Mouse (Mus musculus): ENCODE measurements around the gene Sdhaf1. TPM values are rescaled to one million over a fixed set of nuclear protein-coding genes. Genes with fewer than 3 reads are reported as not detected.

Sdhaf1 gene
- 19.3 and 22.5 TPM in 2 replicates for polyA plus RNA-seq (2016; fragmentation: Nextera tagmentation; extraction: Ambion mirVana)

DNA sequence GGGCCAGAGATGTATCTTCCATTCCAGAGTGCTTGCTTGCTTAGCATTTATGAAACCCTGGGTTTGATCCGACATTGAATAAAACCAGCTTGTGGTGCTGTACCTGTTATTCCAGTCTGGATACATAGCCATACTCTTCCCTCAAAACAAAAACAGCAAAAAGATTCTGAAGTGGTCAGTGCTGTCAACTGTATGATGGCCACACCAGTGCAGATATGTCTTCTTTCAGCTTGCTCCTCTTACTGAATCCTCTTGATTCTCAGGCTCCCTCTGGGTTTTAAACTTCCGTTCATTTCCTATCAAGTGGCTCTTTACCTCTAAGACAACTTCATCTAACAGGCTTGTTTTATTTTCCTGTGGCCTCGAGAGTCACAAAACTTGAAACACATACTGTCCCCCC lies at the start of gene Sdhaf1:
TSS of gene Sdhaf1 (minus strand) at position 101 of the 400 bp plus-strand sequence.
- H3K27me3 ChIP-seq (ENCODE audit: low read depth, poor library complexity, severe bottlenecking) = 0 out of 2 replicates have a peak, but pooled peaks cover 5% of the 10 kb centered on the region
- DNase-seq (ENCODE audit: low spot score) = no peak
- 78% methylated on average over 3 of the region's 3 CpGs for WGBS
- peak within 1 kb of the TSS; percentile 88 for H3K27ac ChIP-seq (replicated peaks)
- H3K9me3 ChIP-seq (replicated peaks) = no peaks in the 10 kb centered on the region
- peak within 1 kb of the TSS; percentile 77 for H3K4me3 ChIP-seq
- H3K36me3 ChIP-seq = no peaks in the 10 kb centered on the region
- peaks cover 23% of the 10 kb centered on the region for H3K4me1 ChIP-seq

DNA sequence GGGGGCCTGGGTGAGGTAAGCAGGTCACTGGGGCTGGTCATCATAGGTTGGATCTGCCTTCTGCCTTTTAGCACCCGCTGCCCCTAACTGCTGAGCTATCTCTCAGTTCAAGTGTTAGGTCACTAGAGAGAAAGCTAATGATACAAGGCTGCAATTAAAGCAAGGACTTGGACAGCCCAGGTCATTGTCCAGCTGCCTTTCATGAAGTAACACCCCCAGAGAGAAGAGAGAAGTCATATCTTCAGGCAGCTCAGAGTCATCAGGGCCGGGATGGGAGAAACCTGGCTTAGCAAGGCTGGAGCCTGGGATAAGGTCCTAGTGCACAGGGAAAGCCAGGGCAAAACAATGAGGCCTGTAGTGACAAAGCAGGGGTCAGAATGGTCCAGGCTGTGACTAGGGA lies 43.8 kb upstream of the Sdhaf1 start:
- no peak overlapping the region for H3K27ac ChIP-seq (replicated peaks)
- H3K4me1 ChIP-seq = peaks cover 12% of the 10 kb centered on the region
- H3K36me3 ChIP-seq = no peaks in the 10 kb centered on the region
- H3K27me3 ChIP-seq (ENCODE audit: low read depth, poor library complexity, severe bottlenecking) = peaks cover 25% of the 10 kb centered on the region
- no peak overlapping the region for H3K4me3 ChIP-seq
- DNase-seq (ENCODE audit: low spot score) = no peak
- H3K9me3 ChIP-seq (replicated peaks) = no peaks in the 10 kb centered on the region
- 74% methylated on average over 2 of the region's 2 CpGs for WGBS

- peaks cover 25% of the 10 kb centered on the region for H3K27me3 ChIP-seq (ENCODE audit: low read depth, poor library complexity, severe bottlenecking)
- peaks cover 50% of the 10 kb centered on the region for H3K4me1 ChIP-seq
- WGBS = 70% methylated on average over 6 of the region's 6 CpGs
- H3K36me3 ChIP-seq = peaks cover 23% of the 10 kb centered on the region
- H3K27ac ChIP-seq (replicated peaks) = peak overlapping the region; percentile 91
- peak overlapping the region; percentile 84 for H3K4me3 ChIP-seq
- no peaks in the 10 kb centered on the region; the same call in 1 of the 2 replicates for H3K9me3 ChIP-seq (replicated peaks)
- DNase-seq (ENCODE audit: low spot score) = no peak
These were observed 39.6 kb upstream of the Sdhaf1 start for GRCm38 (mm10) chr7:30363344-30363738.

- Histone ChIP-seq H3K9me3 (replicated peaks) (no peaks in the 10 kb centered on the region; the same call in 1 of the 2 replicates), H3K27me3 (ENCODE audit: low read depth, poor library complexity, severe bottlenecking) (peaks cover 25% of the 10 kb centered on the region), H3K36me3 (peaks cover 27% of the 10 kb centered on the region), H3K27ac (replicated peaks) (peak within 1 kb of the TSS; percentile 91), H3K4me3 (peak within 1 kb of the TSS; percentile 84), H3K4me1 (peaks cover 55% of the 10 kb centered on the region)
- 2% methylated on average over 51 of the region's 55 CpGs for WGBS
- peak; percentile 75 for DNase-seq (ENCODE audit: low spot score)
These were observed 39.1 kb upstream of the Sdhaf1 start, which contains the start of gene Lrfn3 for GRCm38 (mm10) chr7:30362652-30363343. Lrfn3 (minus strand) TSS chr7:30362772.

- Histone ChIP-seq H3K36me3 (peaks cover 40% of the 10 kb centered on the region), H3K27me3 (ENCODE audit: low read depth, poor library complexity, severe bottlenecking) (peaks cover 17% of the 10 kb centered on the region), H3K9me3 (replicated peaks) (no peaks in the 10 kb centered on the region; the same call in 1 of the 2 replicates), H3K4me3 (no peak overlapping the region), H3K27ac (replicated peaks) (no peak overlapping the region), H3K4me1 (peaks cover 59% of the 10 kb centered on the region)
- DNase-seq (ENCODE audit: low spot score) = no peak
- 94% methylated on average over 17 of the region's 17 CpGs for WGBS
These were observed 36.3 kb upstream of the Sdhaf1 start for GRCm38 (mm10) chr7:30360028-30360427.

DNA sequence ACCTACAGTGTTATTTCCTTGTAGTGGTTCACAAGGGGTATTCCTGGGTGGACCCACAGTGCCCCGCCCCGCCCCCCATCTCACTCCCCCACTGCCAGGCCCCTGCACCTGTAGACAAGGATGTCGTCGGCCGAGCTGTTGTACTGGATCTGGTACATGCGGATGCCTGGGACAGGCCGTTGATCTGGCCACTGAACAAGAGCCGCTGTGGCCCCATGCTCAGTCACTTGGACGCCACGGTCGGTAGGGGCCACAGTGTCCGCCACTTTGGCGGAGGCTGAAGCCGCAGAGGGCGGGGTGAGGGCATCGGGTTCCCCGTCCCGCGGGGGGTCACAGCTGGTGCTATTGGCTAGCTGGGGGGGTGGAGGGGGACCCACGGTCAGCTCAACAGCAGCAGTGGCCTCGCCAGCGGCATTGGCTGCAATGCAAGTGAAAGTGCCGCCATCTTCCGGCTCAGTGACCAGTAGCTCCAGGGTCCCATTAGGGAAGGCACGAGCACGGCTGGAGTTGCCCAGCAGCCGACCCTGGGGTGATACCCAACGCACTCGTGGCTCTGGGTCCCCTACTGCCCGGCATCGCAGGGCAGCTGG lies 35.7 kb upstream of the Sdhaf1 start:
- no peak for DNase-seq (ENCODE audit: low spot score)
- Histone ChIP-seq H3K4me3 (no peak overlapping the region), H3K4me1 (peaks cover 64% of the 10 kb centered on the region)

GRCm38 (mm10) chr7:30358378-30359186 lies 34.9 kb upstream of the Sdhaf1 start:
- H3K27me3 ChIP-seq (ENCODE audit: low read depth, poor library complexity, severe bottlenecking) = peaks cover 3% of the 10 kb centered on the region
- H3K4me3 ChIP-seq = no peak overlapping the region
- peaks cover 47% of the 10 kb centered on the region for H3K36me3 ChIP-seq
- H3K27ac ChIP-seq (replicated peaks) = no peak overlapping the region
- no peaks in the 10 kb centered on the region; the same call in 1 of the 2 replicates for H3K9me3 ChIP-seq (replicated peaks)
- H3K4me1 ChIP-seq = peaks cover 71% of the 10 kb centered on the region
- DNase-seq (ENCODE audit: low spot score) = no peak
- 79% methylated on average over 7 of the region's 7 CpGs for WGBS

More for the DNA sequence above, 35.7 kb upstream of the Sdhaf1 start:
- no peaks in the 10 kb centered on the region; the same call in 1 of the 2 replicates for H3K9me3 ChIP-seq (replicated peaks)
- no peak overlapping the region for H3K27ac ChIP-seq (replicated peaks)
- H3K36me3 ChIP-seq = peaks cover 47% of the 10 kb centered on the region
- H3K27me3 ChIP-seq (ENCODE audit: low read depth, poor library complexity, severe bottlenecking) = peaks cover 11% of the 10 kb centered on the region
- WGBS = 90% methylated on average over 31 of the region's 31 CpGs

- no peak for DNase-seq (ENCODE audit: low spot score)
- Histone ChIP-seq H3K9me3 (replicated peaks) (no peaks in the 10 kb centered on the region), H3K27ac (replicated peaks) (no peak overlapping the region), H3K27me3 (ENCODE audit: low read depth, poor library complexity, severe bottlenecking) (peaks cover 7% of the 10 kb centered on the region), H3K4me3 (no peak overlapping the region), H3K36me3 (peaks cover 27% of the 10 kb centered on the region), H3K4me1 (peaks cover 32% of the 10 kb centered on the region)
- WGBS = 78% methylated on average over 4 of the region's 4 CpGs
These were observed 30.4 kb upstream of the Sdhaf1 start for GRCm38 (mm10) chr7:30354059-30354458.

DNA sequence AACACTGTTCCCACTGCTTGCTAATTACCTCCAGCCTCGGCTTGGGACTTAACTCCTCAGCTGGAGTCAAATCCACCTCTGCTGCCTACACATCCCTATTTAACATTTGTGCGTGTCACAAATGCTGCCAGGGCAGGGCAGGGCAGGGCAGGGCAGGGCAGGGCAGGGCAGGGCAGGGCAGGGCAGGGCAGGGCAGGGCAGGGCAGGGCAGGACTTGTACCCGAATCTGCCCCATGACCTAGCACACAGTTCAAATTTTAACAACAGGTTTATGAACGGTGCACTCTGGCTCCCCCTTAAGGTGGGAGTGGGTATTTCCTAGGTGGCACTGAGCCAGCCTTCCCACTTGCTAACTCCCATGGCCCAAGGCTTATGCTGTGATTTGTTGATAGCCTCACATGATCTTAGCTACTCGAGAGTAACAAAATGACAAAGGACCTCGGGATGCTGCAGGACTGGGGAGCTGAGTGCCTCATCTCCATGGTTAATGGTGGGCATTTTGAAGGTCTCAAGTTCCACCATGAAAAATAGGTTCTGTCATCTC lies 29.7 kb upstream of the Sdhaf1 start:
- DNase-seq (ENCODE audit: low spot score) = peak; percentile 66
- H3K4me1 ChIP-seq = peaks cover 26% of the 10 kb centered on the region
- H3K27me3 ChIP-seq (ENCODE audit: low read depth, poor library complexity, severe bottlenecking) = peaks cover 14% of the 10 kb centered on the region
- H3K4me3 ChIP-seq = no peak overlapping the region
- H3K9me3 ChIP-seq (replicated peaks) = no peaks in the 10 kb centered on the region
- 24% methylated on average over 6 of the region's 6 CpGs for WGBS
- H3K36me3 ChIP-seq = peaks cover 24% of the 10 kb centered on the region
- H3K27ac ChIP-seq (replicated peaks) = no peak overlapping the region

DNA sequence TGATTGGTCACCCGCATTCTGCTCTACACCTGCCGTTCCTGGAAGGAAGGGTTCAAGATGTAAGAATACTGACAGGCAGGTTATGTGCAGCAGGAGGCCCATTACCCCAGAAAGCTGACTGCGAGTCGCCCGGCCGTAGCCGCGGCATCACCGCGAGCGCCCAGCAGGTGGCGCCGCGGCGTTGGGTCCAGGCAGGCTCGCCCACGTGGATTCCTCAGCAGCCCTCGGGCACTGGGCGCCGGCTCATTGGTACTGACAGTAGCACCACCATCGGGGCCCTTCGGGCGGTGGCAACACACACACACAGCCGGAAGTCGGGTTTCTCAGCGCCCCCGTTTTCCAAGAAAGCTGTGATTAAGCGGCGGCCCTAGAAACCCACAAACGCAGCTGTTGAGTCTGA lies 24.1 kb upstream of the Sdhaf1 start:
- WGBS = 2% methylated on average over 30 of the region's 30 CpGs
- H3K9me3 ChIP-seq (replicated peaks) = no peaks in the 10 kb centered on the region
- no peak overlapping the region for H3K27ac ChIP-seq (replicated peaks)
- no peaks in the 10 kb centered on the region for H3K36me3 ChIP-seq
- H3K4me1 ChIP-seq = peaks cover 5% of the 10 kb centered on the region
- H3K27me3 ChIP-seq (ENCODE audit: low read depth, poor library complexity, severe bottlenecking) = peaks cover 33% of the 10 kb centered on the region
- peak; percentile 68 for DNase-seq (ENCODE audit: low spot score)
- peak overlapping the region; percentile 18; the same call in 1 of the 2 replicates for H3K4me3 ChIP-seq

GRCm38 (mm10) chr7:30346635-30347379 lies 23.1 kb upstream of the Sdhaf1 start:
- Histone ChIP-seq H3K27ac (replicated peaks) (no peak overlapping the region), H3K36me3 (no peaks in the 10 kb centered on the region), H3K4me3 (no peak overlapping the region), H3K4me1 (peaks cover 5% of the 10 kb centered on the region), H3K9me3 (replicated peaks) (no peaks in the 10 kb centered on the region), H3K27me3 (ENCODE audit: low read depth, poor library complexity, severe bottlenecking) (peaks cover 33% of the 10 kb centered on the region)
- WGBS = 29% methylated on average over 21 of the region's 21 CpGs
- peak; percentile 70 for DNase-seq (ENCODE audit: low spot score)
